Mouse (Mus musculus): Measurements from ENCODE around the gene Upk2.
"Not testable (repeated sequence)": the region's sequence is repeated elsewhere in the genome, so short reads cannot be mapped to it uniquely, and the experiment has no call there.

- TF ChIP-seq POLR2A (IDR thresholded peaks at IDR 0.05; ENCODE audit: borderline replicate concordance, extremely low read depth, insufficient read depth, insufficient read length, poor library complexity, severe bottlenecking); CTCF (IDR thresholded peaks at IDR 0.05; ENCODE audit: borderline replicate concordance, extremely low read depth, insufficient read depth, insufficient read length): not testable (repeated sequence)
Measured at GRCm38 (mm10) chr9:44444402-44445025, 10.3 kb downstream of the Upk2 start.
